8 mouse cellular contexts compared by ENCODE assay signal in the genomic region with DNA sequence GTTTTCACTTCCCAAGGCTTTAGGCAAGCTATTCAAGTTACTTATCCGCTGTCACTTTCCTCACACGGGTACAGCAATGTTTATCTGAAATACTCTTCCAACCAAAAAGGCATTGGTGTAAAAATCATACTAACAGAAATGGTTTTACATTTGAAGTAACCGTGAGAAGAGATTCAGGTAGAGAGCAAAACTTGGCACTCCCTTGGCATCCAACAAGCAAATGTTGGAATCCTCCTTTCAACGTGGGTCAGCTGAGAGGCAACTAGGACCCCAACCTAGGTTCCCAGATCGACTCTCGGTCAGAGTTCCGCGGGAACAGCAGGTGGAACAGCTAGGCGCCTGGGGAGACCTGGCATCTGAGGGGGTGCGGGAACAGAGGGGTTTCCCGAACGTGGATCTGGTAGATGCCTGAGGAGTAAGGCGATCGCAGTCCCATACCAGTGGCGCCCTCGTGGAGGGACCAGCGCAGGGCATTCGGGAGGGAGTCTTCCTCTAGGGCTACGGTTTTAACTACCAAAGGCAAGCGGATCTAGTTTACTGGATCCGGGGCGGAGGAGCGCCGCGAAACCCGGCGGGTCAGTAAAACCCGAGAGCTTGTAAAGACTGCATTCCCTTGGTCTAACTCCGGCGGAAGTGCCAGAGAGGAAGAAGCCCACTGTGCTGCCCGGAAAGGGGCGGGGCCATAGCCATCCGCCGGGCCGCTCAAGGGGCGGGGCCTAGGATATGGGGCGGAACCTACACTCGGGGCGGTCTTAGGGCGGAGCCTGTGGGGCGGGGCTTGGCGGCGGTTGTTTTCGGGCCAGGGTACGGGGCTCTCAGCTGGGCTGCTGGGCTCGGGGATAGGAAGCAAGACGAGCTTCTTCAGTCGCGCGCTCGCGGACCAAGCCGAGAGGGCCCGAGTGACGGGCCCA. TPM values are rescaled to one million over a fixed set of nuclear protein-coding genes. Genes with fewer than 3 reads are reported as not detected.
DNase-seq lines count a peak whose midpoint lies in the region; ATAC-seq and TF ChIP-seq lines count a peak whose summit lies in the region.

Serinc5 (plus strand) TSS at position 781 of the 911 bp plus-strand sequence.

- peak within 1 kb of the TSS; percentile 94 for H3K4me3 ChIP-seq in G1E (ENCODE audit: low read depth, low read length)
- H3K4me3 ChIP-seq in forebrain, embryonic 15.5 days: peak within 1 kb of the TSS; percentile 72
- peak within 1 kb of the TSS; percentile 77 for H3K4me3 ChIP-seq in liver, postnatal 0 days (ENCODE audit: low read depth, low read length)
- peak within 1 kb of the TSS; percentile 76 for H3K4me3 ChIP-seq in neural tube, embryonic 13.5 days

- no peaks in the 10 kb centered on the region for H3K27me3 ChIP-seq in G1E (ENCODE audit: insufficient read depth, low read length)
- H3K27me3 ChIP-seq in forebrain, embryonic 15.5 days: no peaks in the 10 kb centered on the region
- no peaks in the 10 kb centered on the region for H3K27me3 ChIP-seq in liver, postnatal 0 days (ENCODE audit: insufficient read depth, low read length)
- H3K27me3 ChIP-seq in neural tube, embryonic 13.5 days: no peaks in the 10 kb centered on the region

- no peak for TF ChIP-seq CTCF in G1E (IDR thresholded peaks at IDR 0.05; ENCODE audit: low read depth, low read length)
- no peak for TF ChIP-seq CTCF in liver, postnatal 0 days (IDR thresholded peaks at IDR 0.05; ENCODE audit: low read depth)

- peak within 1 kb of the TSS; percentile 69 for H3K27ac ChIP-seq in forebrain, embryonic 15.5 days (replicated peaks)
- H3K27ac ChIP-seq in liver, postnatal 0 days (ENCODE audit: low read depth): peak within 1 kb of the TSS; percentile 96
- peak within 1 kb of the TSS; percentile 89 for H3K27ac ChIP-seq in neural tube, embryonic 13.5 days (replicated peaks)

- peak within 1 kb of the TSS; percentile 69 for H3K9ac ChIP-seq in forebrain, embryonic 15.5 days (replicated peaks)
- peak within 1 kb of the TSS; percentile 82 for H3K9ac ChIP-seq in liver, postnatal 0 days (replicated peaks)
- H3K9ac ChIP-seq in neural tube, embryonic 13.5 days: peak within 1 kb of the TSS; percentile 89

- H3K9me3 ChIP-seq in G1E (replicated peaks): no peaks in the 10 kb centered on the region
- no peaks in the 10 kb centered on the region for H3K9me3 ChIP-seq in forebrain, embryonic 15.5 days
- no peaks in the 10 kb centered on the region for H3K9me3 ChIP-seq in liver, postnatal 0 days (ENCODE audit: low read length)
- H3K9me3 ChIP-seq in neural tube, embryonic 13.5 days: no peaks in the 10 kb centered on the region

- peak within 1 kb of the TSS; percentile 85 for H3K4me2 ChIP-seq in forebrain, embryonic 15.5 days (replicated peaks)
- peak within 1 kb of the TSS; percentile 86 for H3K4me2 ChIP-seq in liver, postnatal 0 days (ENCODE audit: low read depth, low read length)
- peak within 1 kb of the TSS; percentile 76 for H3K4me2 ChIP-seq in neural tube, embryonic 13.5 days

- DNase-seq in G1E (ENCODE audit: low spot score): peak; percentile 93
- DNase-seq in cerebellum, adult 11-12 months: peak; percentile 93
- DNase-seq in heart, postnatal 14 days: peak; percentile 99 to 100
- peak; percentile 97 for DNase-seq in layer of hippocampus, adult 11-12 months (ENCODE audit: low spot score)
- DNase-seq in liver, postnatal 0 days: peak; percentile 99
- peak; percentile 81 for DNase-seq in telencephalon, adult 2 months (ENCODE audit: low read depth, low spot score)

- under 1% methylated on average over 55 of the region's 55 CpGs for WGBS in forebrain, embryonic 15.5 days
- WGBS in liver, postnatal 0 days (ENCODE audit: insufficient replicate concordance): under 1% methylated on average over 55 of the region's 55 CpGs
- WGBS in neural tube, embryonic 13.5 days: 1% methylated on average over 55 of the region's 55 CpGs

- H3K4me1 ChIP-seq in G1E (ENCODE audit: insufficient read depth, low read depth, low read length): peaks cover 48% of the 10 kb centered on the region
- peaks cover 27% of the 10 kb centered on the region for H3K4me1 ChIP-seq in forebrain, embryonic 15.5 days
- peaks cover 22% of the 10 kb centered on the region for H3K4me1 ChIP-seq in liver, postnatal 0 days (ENCODE audit: insufficient read depth)
- peaks cover 34% of the 10 kb centered on the region for H3K4me1 ChIP-seq in neural tube, embryonic 13.5 days (replicated peaks)

- ATAC-seq in G1E (ENCODE audit: extremely low read depth, insufficient number of reproducible peaks, low FRiP score, poor library complexity, severe bottlenecking): peak; percentile 89
- ATAC-seq in forebrain, embryonic 15.5 days (replicated peaks): peak; percentile 98
- peak; percentile 92 for ATAC-seq in liver, postnatal 0 days
- peak; percentile 99 for ATAC-seq in neural tube, embryonic 13.5 days (ENCODE audit: low read depth)

- intact Hi-C loops in heart, postnatal 14 days (cut with DNase I): loop anchor here (5.0 kb wide), 2 partner anchors 62 to 92 kb away; no protein-coding TSS in a partner anchor

- TF ChIP-seq EP300 in liver, postnatal 0 days (IDR thresholded peaks at IDR 0.05; ENCODE audit: low read depth): peak; percentile 61; the same call in 1 of the 2 replicates

- peaks cover 16% of the 10 kb centered on the region for H3K36me3 ChIP-seq in G1E (replicated peaks)
- H3K36me3 ChIP-seq in forebrain, embryonic 15.5 days: no peaks in the 10 kb centered on the region
- H3K36me3 ChIP-seq in liver, postnatal 0 days (replicated peaks; ENCODE audit: insufficient read depth, low read length): no peaks in the 10 kb centered on the region; the same call in 1 of the 2 replicates
- no peaks in the 10 kb centered on the region for H3K36me3 ChIP-seq in neural tube, embryonic 13.5 days

RNA-seq across cellular contexts. Expression of gene Serinc5, which starts in this region (rescaled TPM):
- total RNA-seq in G1E (2014; fragmentation: Nextera tagmentation) (27.6 and 43.2 TPM in 2 replicates), G1E (2017) (11.9 and 13.2 TPM in 2 replicates)
- polyA plus RNA-seq in G1E (2012): 4.8 and 7.1 TPM in 2 replicates
- 22.5 and 23.1 TPM in 2 replicates for polyA plus RNA-seq in forebrain, embryonic 15.5 days (2015; fragmentation: Nextera tagmentation; extraction: Ambion mirVana)
- 10 to 100 TPM; 27.2 to 28.4 TPM for total RNA-seq in heart, postnatal 14 days (2021)
- 9.3 and 12.2 TPM in 2 replicates for polyA plus RNA-seq in liver, postnatal 0 days (2015; fragmentation: Nextera tagmentation; extraction: Ambion mirVana)
- 19.9 and 20.8 TPM in 2 replicates for polyA plus RNA-seq in neural tube, embryonic 13.5 days (2015; fragmentation: Nextera tagmentation; extraction: Ambion mirVana)

Comparison
In these comparisons a context has a peak if more than half of its experiments do, and no peak if none do; other contexts are left out.
1. Peak in every context shown above with its lines: DNase-seq, ATAC-seq, H3K4me3 ChIP-seq and H3K27ac ChIP-seq.